Mouse (Mus musculus) cerebellum, adult 2 months (tissue): ENCODE results near the gene Snrnp35.

Experiments used
- CTCF ChIP-seq: fragments of 200-500 bp; IDR thresholded peaks from 2 replicates; pipeline ENCODE4 v1.5.1; 2011; ENCODE audit warnings: low read depth, mild to moderate bottlenecking, control low read depth, low read length, moderate library complexity, borderline replicate concordance; ENCODE audit not compliant: insufficient read depth
- POLR2A ChIP-seq: fragments of 200-500 bp; IDR thresholded peaks from 2 replicates; pipeline ENCODE4 v1.6.1; 2011; ENCODE audit warnings: low read length, control low read depth, borderline replicate concordance; ENCODE audit not compliant: insufficient read depth

DNA sequence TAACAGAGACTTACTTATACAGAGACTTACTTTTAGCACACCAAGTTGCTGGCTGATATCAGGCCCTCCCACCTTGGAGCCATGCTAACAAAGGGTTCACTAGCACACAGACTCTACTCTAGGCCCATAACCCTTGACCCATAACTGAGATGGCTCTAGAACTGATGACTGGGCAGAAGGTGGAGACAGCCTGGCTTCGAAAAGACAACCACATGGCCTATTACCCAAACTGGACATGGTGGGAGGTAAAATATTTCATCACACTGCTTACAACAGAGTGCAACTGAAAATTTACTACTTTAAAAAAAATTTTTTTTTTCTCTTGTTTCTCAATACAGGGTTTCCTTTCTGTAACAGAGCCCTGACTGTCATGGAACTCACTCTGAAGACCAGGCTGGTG lies 15.2 kb upstream of the Snrnp35 start:
- no peak for TF ChIP-seq POLR2A
- TF ChIP-seq CTCF = no peak
